Mouse (Mus musculus) urinary bladder, postnatal 0 days (tissue): ENCODE measurements around the gene 4921539E11Rik. TPM values are rescaled to one million over a fixed set of nuclear protein-coding genes. Genes with fewer than 3 reads are reported as not detected.

ENCODE experiments used
- polyA plus RNA-seq: library from polyadenylated mRNA; unstranded; fragments of >200 nt; fragmentation: Nextera tagmentation; extraction: Ambion mirVana; gene quantifications from 2 replicates; pipeline ENCODE4 v1.2.1, GENCODE M21; 2015

Gene 4921539E11Rik
- not detected in 2 replicates for polyA plus RNA-seq

GRCm38 (mm10) chr4:103290763-103291162 is at the start of gene 4921539E11Rik:
TSS of gene 4921539E11Rik (minus strand) at chr4:103290863.

GRCm38 (mm10) chr4:103313587-103314525 is 23.2 kb upstream of the 4921539E11Rik start, which contains the start of gene Oma1:
TSS of gene Oma1 (plus strand) at chr4:103313812.

GRCm38 (mm10) chr4:103214925-103215820 is 75.5 kb downstream of the 4921539E11Rik start, which contains the start of gene Slc35d1:
TSS of gene Slc35d1 (minus strand) at chr4:103215164.

Other genes with a start within 250 kb of the 4921539E11Rik start
- 26.8 and 32.3 TPM in 2 replicates for gene Mier1, start 176.5 kb downstream of the 4921539E11Rik start, polyA plus RNA-seq
- 0.36 and 0.65 TPM in 2 replicates for gene Wdr78, start 176.3 kb downstream of the 4921539E11Rik start, polyA plus RNA-seq
- 2.8 and 4.5 TPM in 2 replicates for gene Slc35d1, start 75.7 kb downstream of the 4921539E11Rik start, polyA plus RNA-seq
- gene Oma1, start 22.9 kb upstream of the 4921539E11Rik start, polyA plus RNA-seq = 18.0 and 18.4 TPM in 2 replicates